Mouse (Mus musculus): ENCODE data around the gene Iqsec1. TPM values are rescaled to one million over a fixed set of nuclear protein-coding genes. Genes with fewer than 3 reads are reported as not detected.
A peak's percentile ranks its signal among the peaks of the same experiment; 100 is the strongest.

The Iqsec1 gene
- polyA plus RNA-seq, 1 experiment from 2014 or later, result 21.5 TPM

GRCm38 (mm10) chr6:90808544-90808943 lies 179.9 kb downstream of the Iqsec1 start:
- H3K4me2 ChIP-seq, result peak overlapping the region; percentile 66
- H3K36me3 ChIP-seq, result no peaks in the 10 kb centered on the region
- peak overlapping the region; percentile 68; the same call in 1 of the 2 replicates for H3K27ac ChIP-seq (replicated peaks)
- no peak for ATAC-seq (ENCODE audit: low FRiP score)
- WGBS, result 22% methylated on average over 5 of the region's 5 CpGs
- H3K4me3 ChIP-seq (replicated peaks), result peak overlapping the region; percentile 45
- no peaks in the 10 kb centered on the region for H3K9me3 ChIP-seq (replicated peaks)
- H3K4me1 ChIP-seq, result peaks cover 52% of the 10 kb centered on the region
- H3K9ac ChIP-seq (replicated peaks), result peak overlapping the region; percentile 42
- no peaks in the 10 kb centered on the region for H3K27me3 ChIP-seq (replicated peaks)

DNA sequence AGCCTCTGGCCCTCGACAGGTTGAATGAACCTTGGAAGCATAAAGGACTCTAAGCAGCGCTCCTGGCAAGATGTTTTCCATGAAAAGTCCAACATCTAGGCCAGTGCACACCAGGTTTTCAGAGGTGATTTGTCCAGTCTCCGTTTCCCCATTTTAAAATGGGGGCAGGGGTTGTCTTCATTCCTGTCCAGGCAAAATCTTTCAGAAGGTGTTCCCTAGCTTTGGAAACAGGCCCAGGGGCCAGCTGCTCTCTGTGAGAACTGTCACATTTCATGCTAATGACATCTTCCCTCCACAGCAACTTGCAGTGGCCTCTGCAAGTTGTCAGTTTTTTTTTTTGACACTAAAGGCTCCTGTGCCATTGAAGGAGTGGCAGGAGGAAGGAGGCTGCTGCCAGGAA lies 180.4 kb downstream of the Iqsec1 start:
- peak overlapping the region; percentile 66 for H3K4me2 ChIP-seq
- H3K36me3 ChIP-seq, result no peaks in the 10 kb centered on the region
- H3K27ac ChIP-seq (replicated peaks), result no peak overlapping the region; the same call in 1 of the 2 replicates
- H3K27me3 ChIP-seq (replicated peaks), result no peaks in the 10 kb centered on the region
- peak overlapping the region; percentile 45 for H3K4me3 ChIP-seq (replicated peaks)
- H3K9me3 ChIP-seq (replicated peaks), result no peaks in the 10 kb centered on the region
- 58% methylated on average over 3 of the region's 3 CpGs for WGBS
- H3K4me1 ChIP-seq, result peaks cover 56% of the 10 kb centered on the region
- H3K9ac ChIP-seq (replicated peaks), result peak overlapping the region; percentile 42; the same call in 1 of the 2 replicates
- ATAC-seq (ENCODE audit: low FRiP score), result no peak

- Histone ChIP-seq H3K4me1 (peaks cover 62% of the 10 kb centered on the region), H3K4me3 (replicated peaks) (no peak overlapping the region), H3K27ac (replicated peaks) (no peak overlapping the region; the same call in 1 of the 2 replicates), H3K36me3 (no peaks in the 10 kb centered on the region), H3K4me2 (peak overlapping the region; percentile 66), H3K27me3 (replicated peaks) (no peaks in the 10 kb centered on the region), H3K9ac (replicated peaks) (no peak overlapping the region), H3K9me3 (replicated peaks) (no peaks in the 10 kb centered on the region)
- no peak for ATAC-seq (ENCODE audit: low FRiP score)
- WGBS, result 57% methylated on average over 2 of the region's 2 CpGs
Measured at GRCm38 (mm10) chr6:90807581-90807980, 180.9 kb downstream of the Iqsec1 start.

GRCm38 (mm10) chr6:90806743-90807142 lies 181.7 kb downstream of the Iqsec1 start:
- Histone ChIP-seq H3K36me3 (no peaks in the 10 kb centered on the region), H3K4me1 (peaks cover 66% of the 10 kb centered on the region), H3K27ac (replicated peaks) (peak overlapping the region; percentile 54), H3K4me2 (no peak overlapping the region), H3K27me3 (replicated peaks) (no peaks in the 10 kb centered on the region), H3K9me3 (replicated peaks) (no peaks in the 10 kb centered on the region), H3K9ac (replicated peaks) (no peak overlapping the region), H3K4me3 (replicated peaks) (no peak overlapping the region)
- 68% methylated on average over 1 of the region's 1 CpGs for WGBS
- no peak for ATAC-seq (ENCODE audit: low FRiP score)

GRCm38 (mm10) chr6:90805101-90805500 lies 183.4 kb downstream of the Iqsec1 start:
- Histone ChIP-seq H3K4me1 (peaks cover 55% of the 10 kb centered on the region), H3K36me3 (no peaks in the 10 kb centered on the region), H3K27me3 (replicated peaks) (no peaks in the 10 kb centered on the region), H3K4me2 (no peak overlapping the region), H3K9ac (replicated peaks) (no peak overlapping the region), H3K4me3 (replicated peaks) (no peak overlapping the region), H3K27ac (replicated peaks) (no peak overlapping the region), H3K9me3 (replicated peaks) (no peaks in the 10 kb centered on the region)
- 61% methylated on average over 2 of the region's 2 CpGs for WGBS
- no peak for ATAC-seq (ENCODE audit: low FRiP score)

GRCm38 (mm10) chr6:90804646-90805045 lies 183.8 kb downstream of the Iqsec1 start:
- peaks cover 51% of the 10 kb centered on the region for H3K4me1 ChIP-seq
- no peaks in the 10 kb centered on the region for H3K9me3 ChIP-seq (replicated peaks)

GRCm38 (mm10) chr6:90802604-90803003 lies 185.9 kb downstream of the Iqsec1 start:
- H3K36me3 ChIP-seq, result no peaks in the 10 kb centered on the region
- no peak overlapping the region for H3K4me3 ChIP-seq (replicated peaks)
- no peaks in the 10 kb centered on the region for H3K27me3 ChIP-seq (replicated peaks)
- peaks cover 30% of the 10 kb centered on the region for H3K4me1 ChIP-seq
- H3K27ac ChIP-seq (replicated peaks), result peak overlapping the region; percentile 56
- peak; percentile 59; the same call in 1 of the 2 replicates for ATAC-seq (ENCODE audit: low FRiP score)
- 49% methylated on average over 8 of the region's 8 CpGs for WGBS
- no peak overlapping the region for H3K9ac ChIP-seq (replicated peaks)
- no peaks in the 10 kb centered on the region for H3K9me3 ChIP-seq (replicated peaks)
- H3K4me2 ChIP-seq, result no peak overlapping the region

More at GRCm38 (mm10) chr6:90804646-90805045, 183.8 kb downstream of the Iqsec1 start:
- Histone ChIP-seq H3K27ac (replicated peaks) (no peak overlapping the region), H3K36me3 (no peaks in the 10 kb centered on the region), H3K4me3 (replicated peaks) (no peak overlapping the region), H3K9ac (replicated peaks) (no peak overlapping the region), H3K4me2 (no peak overlapping the region), H3K27me3 (replicated peaks) (no peaks in the 10 kb centered on the region)
- ATAC-seq (ENCODE audit: low FRiP score), result no peak

DNA sequence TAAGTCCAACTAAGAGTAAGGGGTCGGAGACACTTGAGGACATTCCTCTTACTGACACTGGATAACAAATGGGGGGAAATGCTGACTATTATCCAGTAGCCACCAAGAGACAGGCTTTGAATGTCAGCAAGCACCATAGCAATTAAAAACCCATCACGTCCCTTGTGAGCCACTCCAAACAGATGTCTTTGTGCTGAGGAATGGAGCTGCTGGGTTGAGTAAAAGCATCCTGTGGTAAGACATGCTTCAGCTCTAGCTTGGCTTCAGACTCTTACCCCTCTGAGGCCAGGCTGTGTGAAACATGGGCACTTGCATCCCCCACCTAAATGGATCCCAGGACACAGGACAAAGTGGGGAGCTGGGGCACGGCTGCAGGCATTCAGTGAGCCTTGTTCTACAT lies 186.4 kb downstream of the Iqsec1 start:
- Histone ChIP-seq H3K27ac (replicated peaks) (peak overlapping the region; percentile 56), H3K4me2 (no peak overlapping the region), H3K4me1 (peaks cover 25% of the 10 kb centered on the region), H3K27me3 (replicated peaks) (no peaks in the 10 kb centered on the region), H3K9ac (replicated peaks) (no peak overlapping the region), H3K4me3 (replicated peaks) (no peak overlapping the region), H3K9me3 (replicated peaks) (no peaks in the 10 kb centered on the region), H3K36me3 (no peaks in the 10 kb centered on the region)
- 53% methylated on average over 3 of the region's 3 CpGs for WGBS
- 0 out of 2 replicates have a peak, but pooled peaks have one; percentile 16 for ATAC-seq (ENCODE audit: low FRiP score)

DNA sequence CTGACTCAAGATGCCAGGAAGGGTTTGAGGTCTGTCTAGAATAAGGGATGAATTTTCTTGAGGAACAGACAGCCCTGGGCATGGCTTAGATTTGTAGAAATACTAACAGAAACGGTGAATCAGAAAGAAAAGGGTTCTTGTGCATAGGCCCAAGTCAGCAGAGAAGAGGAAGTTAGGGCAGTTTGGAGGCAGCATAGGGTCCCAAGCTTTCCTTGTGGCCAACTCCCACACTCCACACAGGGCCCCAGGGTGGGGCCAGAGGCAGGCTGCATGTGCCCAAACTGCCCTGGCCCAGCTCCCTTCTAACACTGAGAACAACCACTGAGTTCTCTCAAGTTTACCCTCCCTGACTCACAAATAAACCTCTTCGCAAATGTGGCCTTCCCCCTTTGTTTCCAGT lies 187.7 kb downstream of the Iqsec1 start:
- Histone ChIP-seq H3K4me3 (replicated peaks) (no peak overlapping the region), H3K4me1 (peaks cover 17% of the 10 kb centered on the region), H3K9me3 (replicated peaks) (no peaks in the 10 kb centered on the region), H3K36me3 (no peaks in the 10 kb centered on the region), H3K9ac (replicated peaks) (no peak overlapping the region), H3K27ac (replicated peaks) (no peak overlapping the region), H3K4me2 (no peak overlapping the region), H3K27me3 (replicated peaks) (no peaks in the 10 kb centered on the region)
- ATAC-seq (ENCODE audit: low FRiP score), result no peak
- 96% methylated on average over 2 of the region's 2 CpGs for WGBS

DNA sequence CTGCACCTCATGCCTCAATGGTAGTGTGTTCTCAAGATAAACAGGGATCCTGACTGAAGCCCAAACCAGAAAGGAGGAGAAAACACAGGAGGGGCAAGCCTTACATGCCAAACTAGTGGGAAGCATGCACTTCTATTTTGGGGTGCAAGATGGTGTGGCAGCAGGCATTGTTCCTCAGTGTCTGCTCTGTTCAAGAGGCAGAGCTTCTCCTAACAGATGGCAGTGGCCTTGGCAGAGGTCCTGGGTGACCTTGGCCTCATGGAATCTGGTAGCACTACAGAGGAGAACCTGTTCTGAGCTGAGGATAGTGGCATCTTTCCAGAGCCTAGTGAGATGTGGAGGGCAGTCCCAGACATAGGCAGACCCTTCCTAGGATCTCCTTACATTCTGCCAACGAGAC lies 189.4 kb downstream of the Iqsec1 start:
- ATAC-seq (ENCODE audit: low FRiP score), result no peak
- no peak overlapping the region for H3K27ac ChIP-seq (replicated peaks)
- 90% methylated on average over 1 of the region's 1 CpGs for WGBS

GRCm38 (mm10) chr6:90798201-90798600 lies 190.3 kb downstream of the Iqsec1 start:
- Histone ChIP-seq H3K36me3 (no peaks in the 10 kb centered on the region), H3K9me3 (replicated peaks) (no peaks in the 10 kb centered on the region), H3K27ac (replicated peaks) (no peak overlapping the region), H3K9ac (replicated peaks) (no peak overlapping the region), H3K4me2 (no peak overlapping the region), H3K27me3 (replicated peaks) (no peaks in the 10 kb centered on the region), H3K4me1 (peaks cover 13% of the 10 kb centered on the region), H3K4me3 (replicated peaks) (no peak overlapping the region)
- no peak for ATAC-seq (ENCODE audit: low FRiP score)

More for the DNA sequence above, 189.4 kb downstream of the Iqsec1 start:
- Histone ChIP-seq H3K4me3 (replicated peaks) (no peak overlapping the region), H3K4me2 (no peak overlapping the region), H3K36me3 (no peaks in the 10 kb centered on the region), H3K9me3 (replicated peaks) (no peaks in the 10 kb centered on the region), H3K9ac (replicated peaks) (no peak overlapping the region), H3K27me3 (replicated peaks) (no peaks in the 10 kb centered on the region), H3K4me1 (peaks cover 17% of the 10 kb centered on the region)

GRCm38 (mm10) chr6:90796902-90797596 lies 191.4 kb downstream of the Iqsec1 start:
- no peaks in the 10 kb centered on the region for H3K36me3 ChIP-seq
- no peaks in the 10 kb centered on the region for H3K9me3 ChIP-seq (replicated peaks)
- no peak overlapping the region for H3K27ac ChIP-seq (replicated peaks)
- ATAC-seq (ENCODE audit: low FRiP score), result no peak
- H3K9ac ChIP-seq (replicated peaks), result no peak overlapping the region
- no peaks in the 10 kb centered on the region for H3K27me3 ChIP-seq (replicated peaks)
- H3K4me2 ChIP-seq, result no peak overlapping the region
- H3K4me1 ChIP-seq, result peaks cover 2% of the 10 kb centered on the region
- 96% methylated on average over 2 of the region's 2 CpGs for WGBS
- H3K4me3 ChIP-seq (replicated peaks), result no peak overlapping the region
